Mouse (Mus musculus) frontal cortex, postnatal 10 days (tissue): ENCODE measurements around the gene Selenov.
A peak's percentile ranks its signal among the peaks of the same experiment; 100 is the strongest.

Experiments used
- DNase-seq, 2 experiments: peaks; one replicate each; pipeline ENCODE4 v3.0.0; 2022; ENCODE audit warnings: low spot score in 2 of 2, mixed read lengths in 1 of 2

The Selenov gene

GRCm38 (mm10) chr7:28290638-28291590 lies at the start of gene Selenov:
Selenov (minus strand) TSS chr7:28291186.
- DNase-seq, result peak in 1 of 2 experiments; percentile 44

DNA sequence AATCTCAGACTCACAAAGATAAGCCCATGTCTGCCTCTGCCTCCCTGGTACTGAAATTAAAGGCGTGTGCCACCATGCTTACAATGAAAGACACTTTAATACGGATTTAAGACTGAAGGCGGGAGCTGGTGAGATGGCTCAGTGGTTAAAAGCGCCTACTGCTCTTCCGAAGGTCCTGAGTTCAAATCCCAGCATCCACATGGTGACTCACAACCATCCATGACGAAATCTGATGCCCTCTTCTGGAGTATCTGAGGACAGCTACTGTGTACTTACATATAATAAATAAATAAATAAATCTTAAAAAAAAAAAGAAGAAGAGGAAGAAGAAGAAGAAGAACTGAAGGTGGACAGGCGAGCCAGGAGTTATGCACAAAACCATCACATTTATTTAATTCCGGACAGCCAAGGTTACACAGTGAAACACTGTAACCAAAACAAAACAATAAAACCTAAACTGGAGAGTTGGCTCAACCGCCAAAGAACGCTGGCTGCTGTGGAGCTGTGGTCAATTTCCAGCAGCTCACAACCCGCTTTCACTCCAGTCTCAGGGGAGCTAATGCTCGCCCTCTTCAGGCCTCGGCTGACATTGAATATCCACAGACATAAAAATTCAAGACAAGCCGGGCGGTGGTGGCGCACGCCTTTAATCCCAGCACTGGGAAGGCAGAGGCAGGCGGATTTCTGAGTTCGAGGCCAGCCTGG lies 48.4 kb upstream of the Selenov start:
- no peak for DNase-seq

- DNase-seq, result peak; percentile 95 to 96
Observed at GRCm38 (mm10) chr7:28338108-28338998, 47.4 kb upstream of the Selenov start, which contains the start of gene Supt5. Supt5 (minus strand) TSS chr7:28338746.

GRCm38 (mm10) chr7:28335471-28335870 lies 44.5 kb upstream of the Selenov start:
- no peak for DNase-seq

- no peak for DNase-seq
Observed at GRCm38 (mm10) chr7:28334534-28334933, 43.5 kb upstream of the Selenov start.

DNA sequence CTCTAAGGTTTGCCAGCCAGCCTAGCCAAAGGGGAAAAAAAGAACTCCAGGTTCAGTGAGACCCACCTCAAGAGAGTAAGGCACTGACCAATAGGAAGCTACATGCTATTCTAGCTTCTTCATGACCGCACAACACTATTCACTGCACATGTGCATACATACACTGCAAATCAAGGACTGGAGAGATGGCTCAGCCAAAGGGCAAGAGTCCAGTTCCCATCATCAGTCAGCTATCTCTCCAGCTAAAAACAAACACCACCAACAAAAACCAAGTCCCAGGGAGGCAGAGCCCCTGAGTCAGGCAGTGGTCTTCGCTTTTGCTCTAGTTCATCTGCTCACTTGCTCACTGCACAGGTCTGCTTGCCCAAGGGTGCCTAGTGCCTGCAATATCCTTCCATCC lies 37.3 kb upstream of the Selenov start:
- DNase-seq, result no peak

- DNase-seq, result no peak
Observed at GRCm38 (mm10) chr7:28326457-28326856, 35.5 kb upstream of the Selenov start.

GRCm38 (mm10) chr7:28325293-28325692 lies 34.3 kb upstream of the Selenov start:
- DNase-seq, result no peak

GRCm38 (mm10) chr7:28321974-28322720 lies 31.2 kb upstream of the Selenov start:
- DNase-seq, result no peak

DNA sequence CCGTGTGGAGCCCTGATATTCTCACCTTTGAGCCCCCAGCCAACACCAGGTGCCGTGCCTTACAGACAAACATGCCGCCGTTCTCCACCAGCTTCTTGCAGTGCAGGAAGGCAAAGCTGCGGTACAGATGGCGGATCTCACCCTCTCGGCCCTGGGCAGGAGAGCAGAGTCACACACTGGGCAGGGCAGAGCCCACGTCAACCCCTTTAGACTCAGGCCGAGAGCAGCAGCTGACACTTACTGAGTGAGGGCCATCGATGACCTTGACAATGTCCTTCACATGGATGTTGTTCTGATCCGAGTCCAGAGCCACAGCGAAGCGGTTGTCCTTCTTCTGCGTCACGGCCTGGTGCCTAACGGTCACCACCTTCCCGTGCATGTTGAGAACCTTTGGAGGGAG lies 27.7 kb upstream of the Selenov start:
- DNase-seq, result no peak

GRCm38 (mm10) chr7:28318036-28318435 lies 27.1 kb upstream of the Selenov start:
- DNase-seq, result no peak

GRCm38 (mm10) chr7:28311926-28312543 lies 21.0 kb upstream of the Selenov start, which contains the start of gene Timm50:
Timm50 (minus strand) TSS chr7:28312072.
- peak; percentile 97 to 98 for DNase-seq

GRCm38 (mm10) chr7:28311151-28311925 lies 20.4 kb upstream of the Selenov start:
- no peak for DNase-seq

DNA sequence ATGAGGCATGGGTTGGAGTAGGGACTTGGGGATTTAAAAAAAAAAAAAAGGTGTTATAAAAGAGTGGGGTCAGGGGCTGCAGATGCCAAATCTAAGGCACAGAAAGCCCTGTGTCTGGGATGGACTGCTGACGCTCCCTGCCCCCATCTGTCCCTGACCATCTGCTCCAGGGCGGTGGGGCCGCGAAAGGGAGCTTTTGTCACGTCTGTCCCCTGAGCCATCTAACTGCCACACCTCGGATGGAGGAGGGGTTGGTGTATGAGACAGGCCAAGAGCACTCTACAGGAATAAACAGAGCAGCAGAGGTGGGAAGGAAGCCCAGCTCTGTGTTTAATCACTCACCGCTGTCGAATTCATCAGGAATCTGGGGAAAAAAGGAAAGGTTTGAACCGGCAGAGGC lies 18.8 kb upstream of the Selenov start:
- no peak for DNase-seq

- no peak for DNase-seq
Observed at GRCm38 (mm10) chr7:28306216-28306615, 15.2 kb upstream of the Selenov start.

DNA sequence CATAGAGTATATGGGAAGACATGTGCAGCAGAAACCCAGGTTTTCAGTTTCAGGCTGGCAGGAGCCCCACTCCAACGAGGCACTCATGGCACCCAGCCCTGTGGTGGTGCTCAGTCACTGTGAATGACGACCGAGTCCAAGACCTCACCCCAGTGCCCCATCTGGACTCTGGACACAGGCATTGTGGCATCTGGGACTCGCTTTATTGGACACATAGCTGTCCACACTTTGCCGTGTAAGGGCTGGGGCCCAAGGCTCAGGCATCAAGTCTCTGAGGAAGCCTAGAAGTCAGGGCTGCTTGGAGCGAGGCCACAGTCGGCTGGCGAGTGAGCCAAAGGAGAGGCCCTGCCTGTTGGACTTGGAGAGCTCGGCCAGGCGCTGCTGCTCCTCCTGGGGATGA lies 14.7 kb upstream of the Selenov start:
- no peak for DNase-seq

DNA sequence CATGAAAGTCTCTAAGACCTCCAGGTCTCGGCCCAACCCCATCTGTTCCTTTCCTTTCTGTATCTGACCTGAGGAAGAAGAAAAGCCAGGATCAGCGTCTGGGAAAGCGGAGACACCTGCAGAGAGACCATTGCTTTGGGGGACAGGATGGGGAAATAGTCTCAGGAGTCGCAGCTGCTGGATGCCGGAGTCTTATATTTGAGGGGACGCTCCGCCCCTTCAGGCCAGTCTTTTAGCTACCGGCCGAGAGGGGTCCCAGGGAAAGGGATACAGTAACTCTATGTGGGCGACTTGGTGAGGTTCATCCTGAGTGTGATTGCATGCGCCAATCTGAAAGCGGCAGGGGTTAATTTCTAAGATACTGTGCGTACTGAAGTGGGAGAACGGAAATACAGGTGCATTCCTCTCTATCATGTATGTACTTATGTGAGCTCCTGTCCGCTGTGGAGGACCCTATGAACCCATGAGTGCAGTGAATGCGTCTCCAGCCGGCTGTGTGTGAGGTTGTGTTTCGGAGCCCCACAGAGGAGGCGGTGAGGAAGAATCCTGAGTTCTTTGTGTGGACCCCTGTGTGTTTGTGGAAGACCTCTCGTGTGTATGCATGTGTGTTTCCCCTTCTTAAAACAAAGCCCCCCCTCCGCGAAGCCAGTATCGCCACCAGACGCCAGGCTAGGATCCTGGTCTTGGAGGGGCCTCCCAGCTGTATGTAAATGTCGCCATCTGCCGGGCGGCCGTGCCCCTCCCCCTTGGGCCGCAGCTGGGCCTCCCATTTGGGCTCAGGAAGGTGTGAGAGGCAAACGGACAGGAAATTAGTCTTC lies 10.8 kb upstream of the Selenov start, which contains the start of gene Dll3:
Gene Dll3, minus strand, starts transcription at position 623 of the 818 bp plus-strand sequence.
- peak; percentile 50 to 55 for DNase-seq

DNA sequence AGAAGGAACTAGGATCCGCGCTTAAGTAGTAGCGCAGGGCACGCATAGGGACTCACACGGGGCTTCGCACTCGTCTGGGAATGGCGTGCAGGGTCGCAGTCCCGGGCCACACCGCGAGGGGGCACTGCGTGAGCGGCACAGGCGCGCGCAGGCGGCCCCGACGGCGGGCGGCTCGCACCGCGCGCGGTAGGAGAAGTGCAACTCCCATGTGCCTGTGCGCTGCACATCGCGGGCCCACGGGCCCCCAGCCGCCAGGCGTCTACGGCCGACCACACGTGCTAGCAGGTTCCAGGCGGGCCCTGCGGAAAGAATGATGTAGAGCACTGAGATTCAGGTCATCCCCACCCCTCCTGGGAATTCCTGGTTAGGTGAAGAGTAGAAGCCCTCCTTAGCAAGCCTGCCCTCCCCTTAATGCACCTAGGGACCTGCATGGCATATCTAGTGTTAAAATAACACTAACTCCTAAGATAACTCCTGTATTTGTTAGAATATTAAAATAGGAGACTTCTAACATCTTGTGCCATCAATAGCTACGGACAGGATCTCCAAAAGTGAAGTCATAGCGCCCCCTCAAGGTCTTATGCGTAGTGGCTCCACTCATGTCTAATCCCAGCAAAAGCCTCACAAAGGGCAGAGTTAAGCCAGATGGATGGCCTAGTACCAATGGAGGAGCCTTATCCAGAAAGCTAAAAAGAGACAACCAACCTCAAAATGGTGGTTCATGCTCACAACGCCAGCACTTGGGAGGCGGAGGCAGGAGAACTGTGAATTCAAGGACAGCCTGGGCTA lies 8.0 kb upstream of the Selenov start:
- no peak for DNase-seq
